Mouse (Mus musculus): ENCODE measurements around the gene Spen. TPM values are rescaled to one million over a fixed set of nuclear protein-coding genes. Genes with fewer than 3 reads are reported as not detected.
A peak's percentile ranks its signal among the peaks of the same experiment; 100 is the strongest.

Spen gene
- total RNA-seq, 2 experiments from 2014 or later: 56.8 to 59.9 TPM

DNA sequence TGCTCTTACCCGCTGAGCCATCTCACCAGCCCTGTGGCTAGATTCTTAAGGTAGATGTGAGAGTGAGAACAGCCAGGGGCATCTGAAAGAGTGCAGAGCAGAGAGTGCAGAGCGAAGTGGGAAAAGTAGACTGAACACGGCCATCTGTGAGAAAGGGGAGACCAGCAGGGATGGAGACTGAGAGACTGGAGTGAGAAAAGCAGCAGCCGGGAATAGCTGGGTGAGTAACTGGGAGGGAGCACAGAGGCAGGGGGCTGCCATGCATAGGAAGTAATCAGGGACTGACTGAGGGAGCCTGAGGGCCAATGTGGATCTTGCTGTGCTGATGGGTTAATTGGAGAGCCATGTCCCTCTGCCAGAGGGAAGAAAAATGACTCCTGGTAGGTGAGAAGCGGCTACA, 35.7 kb downstream of the Spen start:
- no peak for DNase-seq (ENCODE audit: extremely low spot score in 1 of 2, low spot score in 2 of 2)
- intact Hi-C loops (cut with DNase I): loop anchor here (5.0 kb wide), 1 partner anchor 35 kb away; the partner anchor contains the start of gene Spen

GRCm38 (mm10) chr4:141501058-141501457, 37.3 kb downstream of the Spen start:
- intact Hi-C loops (cut with DNase I): loop anchor here (5.0 kb wide), 1 partner anchor 36 kb away; the partner anchor contains the start of gene Spen
- no peak for DNase-seq (ENCODE audit: extremely low spot score in 1 of 2, low spot score in 2 of 2)

DNA sequence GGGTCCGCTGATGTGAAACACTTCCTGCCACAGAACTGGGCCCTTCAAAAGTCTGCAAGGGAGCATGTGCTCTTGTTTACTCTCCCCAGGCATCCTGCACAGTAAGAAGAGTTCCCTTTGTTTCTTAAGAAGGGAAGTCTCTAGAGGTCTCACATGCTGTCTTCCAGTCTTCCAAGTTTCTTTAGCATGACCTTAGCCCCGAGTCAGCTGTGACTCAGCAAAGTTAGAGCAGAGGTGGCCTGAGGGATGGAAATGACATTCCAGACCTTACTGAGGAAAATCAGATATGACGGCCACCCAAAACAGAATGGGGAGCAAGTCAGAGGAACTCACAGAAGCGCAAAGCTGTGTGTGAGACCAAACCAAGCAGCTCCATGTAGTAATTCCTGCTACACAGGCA, 37.8 kb downstream of the Spen start:
- intact Hi-C loops (cut with DNase I): loop anchor here (5.0 kb wide), 1 partner anchor 37 kb away; the partner anchor contains the start of gene Spen

GRCm38 (mm10) chr4:141488670-141489069, 49.7 kb downstream of the Spen start:
- no peak for DNase-seq (ENCODE audit: extremely low spot score in 1 of 2, low spot score in 2 of 2)
- intact Hi-C loops (cut with DNase I): no loop called here

More for the DNA sequence above, 37.8 kb downstream of the Spen start:
- DNase-seq (ENCODE audit: extremely low spot score in 1 of 2, low spot score in 2 of 2): no peak

DNA sequence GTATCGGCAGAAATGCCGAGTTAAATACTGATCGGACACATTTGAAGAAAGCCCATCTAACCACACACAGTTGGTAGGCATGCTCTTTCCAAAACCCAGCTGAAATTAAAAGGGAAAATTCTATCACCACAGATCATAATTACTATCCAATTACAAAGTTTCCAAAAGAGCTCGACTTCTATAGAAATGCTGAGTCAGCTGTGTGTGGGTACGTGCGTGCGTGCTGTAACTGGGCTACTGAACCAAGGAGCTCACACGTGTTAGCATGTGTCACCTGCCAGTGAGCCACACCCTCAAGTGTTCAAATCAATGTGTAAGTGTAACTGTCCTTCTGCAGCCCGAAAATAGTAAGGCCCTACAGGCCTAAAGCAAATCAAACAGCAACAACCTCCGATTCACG, 50.8 kb downstream of the Spen start:
- DNase-seq (ENCODE audit: extremely low spot score in 1 of 2, low spot score in 2 of 2): no peak
- intact Hi-C loops (cut with DNase I): no loop called here

- intact Hi-C loops (cut with DNase I): no loop called here
- DNase-seq (ENCODE audit: extremely low spot score in 1 of 2, low spot score in 2 of 2): peak in 1 of 2 experiments; percentile 20
Measured at GRCm38 (mm10) chr4:141484071-141484470, 54.3 kb downstream of the Spen start.

DNA sequence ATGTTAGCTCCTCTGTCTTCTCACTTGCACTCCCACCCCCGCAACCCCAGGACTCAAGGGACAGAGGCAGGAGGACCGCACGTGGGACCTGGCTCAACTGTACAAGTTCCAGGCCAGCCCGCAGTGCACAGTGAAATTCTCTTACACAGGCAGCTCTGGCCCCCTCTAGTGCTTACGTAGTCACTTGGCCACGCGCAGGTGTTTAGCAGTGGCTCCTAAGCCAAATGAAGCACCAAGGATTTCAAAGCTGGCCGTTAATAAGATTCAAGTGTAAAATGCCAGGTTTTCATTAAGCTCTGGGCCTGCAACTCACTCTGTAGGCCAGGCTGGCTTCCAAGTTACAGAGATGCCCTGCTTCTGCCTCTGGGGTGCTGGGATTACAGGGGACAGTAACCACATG, 59.0 kb downstream of the Spen start:
- DNase-seq (ENCODE audit: extremely low spot score in 1 of 2, low spot score in 2 of 2): peak in 1 of 2 experiments; percentile 41
- intact Hi-C loops (cut with DNase I): no loop called here

- DNase-seq (ENCODE audit: extremely low spot score in 1 of 2, low spot score in 2 of 2): peak in 1 of 2 experiments; percentile 28
- intact Hi-C loops (cut with DNase I): no loop called here
Measured at GRCm38 (mm10) chr4:141478794-141479193, 59.6 kb downstream of the Spen start.

GRCm38 (mm10) chr4:141478225-141478624, 60.2 kb downstream of the Spen start:
- intact Hi-C loops (cut with DNase I): no loop called here
- DNase-seq (ENCODE audit: extremely low spot score in 1 of 2, low spot score in 2 of 2): peak in 1 of 2 experiments; percentile 72

GRCm38 (mm10) chr4:141477681-141478102, 60.7 kb downstream of the Spen start:
- intact Hi-C loops (cut with DNase I): no loop called here
- peak; percentile 77 to 85 for DNase-seq (ENCODE audit: extremely low spot score in 1 of 2, low spot score in 2 of 2)

- no peak for DNase-seq (ENCODE audit: extremely low spot score in 1 of 2, low spot score in 2 of 2)
- intact Hi-C loops (cut with DNase I): no loop called here
Measured at GRCm38 (mm10) chr4:141474431-141474830, 64.0 kb downstream of the Spen start.

DNA sequence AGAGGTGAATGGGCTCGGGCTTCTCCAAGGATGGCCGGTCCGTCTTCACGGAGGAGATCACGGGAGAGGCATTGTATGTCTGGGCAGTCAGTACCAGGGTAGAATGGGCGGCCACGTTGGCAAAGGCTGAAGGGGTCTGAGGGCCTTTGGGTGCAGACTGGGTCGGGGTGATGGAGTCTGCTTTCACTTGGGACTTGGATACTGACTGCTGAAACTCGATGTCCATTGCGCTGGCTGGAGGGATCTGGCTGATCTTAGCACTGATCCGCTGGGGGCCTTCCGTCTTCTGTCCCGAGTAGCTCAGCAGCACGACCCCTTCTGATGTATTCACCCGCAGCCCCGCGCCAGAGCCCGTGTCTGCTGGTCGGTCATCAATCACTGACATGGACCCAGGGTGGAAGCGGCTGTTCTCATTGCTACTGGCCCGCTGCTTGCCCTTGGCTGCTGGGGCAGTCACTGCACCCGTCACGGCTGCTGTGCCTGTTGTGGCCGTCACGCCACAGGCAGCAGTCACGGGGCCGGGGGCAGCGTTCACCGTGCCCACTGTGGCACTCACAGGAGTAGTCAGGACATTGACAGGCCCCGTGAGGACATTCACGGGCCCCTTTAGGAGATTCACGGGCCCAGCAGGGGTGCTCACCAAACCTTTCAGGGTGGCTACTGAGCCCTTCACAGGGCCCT, 65.6 kb downstream of the Spen start:
- intact Hi-C loops (cut with DNase I): no loop called here
- peak in 1 of 2 experiments; percentile 30 for DNase-seq (ENCODE audit: extremely low spot score in 1 of 2, low spot score in 2 of 2)

DNA sequence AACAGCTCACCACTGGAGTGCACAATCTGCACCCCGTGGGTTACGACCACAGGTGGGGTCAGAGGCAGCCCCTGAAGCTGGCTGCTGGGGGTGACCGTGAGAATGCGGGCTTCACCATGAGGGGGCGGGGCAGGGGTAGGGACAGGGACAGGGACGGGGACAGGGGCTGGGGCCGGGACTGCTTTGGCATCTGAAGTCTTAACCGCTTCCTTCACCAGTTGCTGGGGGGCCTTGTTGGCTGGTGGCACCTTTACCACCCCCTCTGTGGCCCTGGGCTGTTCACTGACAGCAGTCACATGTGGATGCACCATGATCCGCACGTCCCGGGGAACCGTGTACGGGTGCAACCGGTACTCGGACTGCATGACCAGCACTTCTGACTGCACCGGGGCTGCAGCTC, 66.9 kb downstream of the Spen start:
- peak in 1 of 2 experiments; percentile 24 for DNase-seq (ENCODE audit: extremely low spot score in 1 of 2, low spot score in 2 of 2)
- intact Hi-C loops (cut with DNase I): no loop called here

- intact Hi-C loops (cut with DNase I): no loop called here
- no peak for DNase-seq (ENCODE audit: extremely low spot score in 1 of 2, low spot score in 2 of 2)
Measured at GRCm38 (mm10) chr4:141469343-141469742, 69.1 kb downstream of the Spen start.

- intact Hi-C loops (cut with DNase I): no loop called here
- DNase-seq (ENCODE audit: extremely low spot score in 1 of 2, low spot score in 2 of 2): peak in 1 of 2 experiments; percentile 48
Measured at GRCm38 (mm10) chr4:141468576-141468975, 69.8 kb downstream of the Spen start.

GRCm38 (mm10) chr4:141467581-141467927, 70.8 kb downstream of the Spen start:
- intact Hi-C loops (cut with DNase I): no loop called here
- no peak for DNase-seq (ENCODE audit: extremely low spot score in 1 of 2, low spot score in 2 of 2)

DNA sequence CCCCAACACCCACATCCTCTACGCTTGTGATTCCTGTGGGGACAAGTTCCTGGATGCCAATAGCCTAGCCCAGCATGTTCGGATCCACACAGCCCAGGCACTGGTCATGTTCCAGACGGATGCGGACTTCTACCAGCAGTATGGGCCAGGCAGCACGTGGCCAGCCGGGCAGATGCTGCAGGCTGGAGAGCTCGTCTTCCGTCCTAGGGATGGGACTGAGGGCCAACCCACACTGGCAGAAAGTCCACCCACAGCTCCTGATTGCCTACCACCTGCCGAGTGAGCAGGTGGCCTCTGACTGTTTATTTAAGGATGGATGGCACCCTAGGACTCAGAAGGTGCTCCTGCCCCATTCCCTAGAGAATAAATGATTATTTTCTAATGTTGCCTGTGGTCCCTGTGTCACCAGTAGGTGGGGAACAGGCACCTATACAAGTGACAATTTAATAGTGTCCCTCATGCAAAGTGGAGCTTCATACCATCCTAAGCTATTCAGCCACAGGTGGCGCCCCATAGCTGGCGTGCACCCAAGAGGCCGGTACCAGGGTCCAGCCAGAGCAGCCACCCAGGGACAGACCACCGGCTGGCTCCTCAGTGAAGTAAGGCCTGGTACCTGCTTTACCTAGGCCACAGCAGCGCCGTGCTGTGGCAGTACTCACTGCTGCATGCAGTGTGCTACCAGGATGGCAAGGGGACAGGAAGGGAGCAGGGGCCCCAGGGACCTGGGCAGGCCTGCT, 71.4 kb downstream of the Spen start:
- intact Hi-C loops (cut with DNase I): no loop called here
- DNase-seq (ENCODE audit: extremely low spot score in 1 of 2, low spot score in 2 of 2): peak in 1 of 2 experiments; percentile 34

GRCm38 (mm10) chr4:141466289-141466795, 72.1 kb downstream of the Spen start:
- no peak for DNase-seq (ENCODE audit: extremely low spot score in 1 of 2, low spot score in 2 of 2)
- intact Hi-C loops (cut with DNase I): no loop called here

GRCm38 (mm10) chr4:141465512-141466288, 72.7 kb downstream of the Spen start:
- peak in 1 of 2 experiments; percentile 38 for DNase-seq (ENCODE audit: extremely low spot score in 1 of 2, low spot score in 2 of 2)
- intact Hi-C loops (cut with DNase I): no loop called here

All from left cerebral cortex, postnatal 10 days (tissue).